Mouse (Mus musculus) spleen, postnatal 4 days (tissue): ENCODE results near the gene Dbp.
"Not testable (repeated sequence)": the region's sequence is repeated elsewhere in the genome, so short reads cannot be mapped to it uniquely, and the experiment has no call there.

ENCODE experiments used
- DNase-seq, 2 experiments: peaks; one replicate each; pipeline ENCODE4 v3.0.0; 2022; ENCODE audit warnings: low spot score in 2 of 2

The Dbp gene

DNA sequence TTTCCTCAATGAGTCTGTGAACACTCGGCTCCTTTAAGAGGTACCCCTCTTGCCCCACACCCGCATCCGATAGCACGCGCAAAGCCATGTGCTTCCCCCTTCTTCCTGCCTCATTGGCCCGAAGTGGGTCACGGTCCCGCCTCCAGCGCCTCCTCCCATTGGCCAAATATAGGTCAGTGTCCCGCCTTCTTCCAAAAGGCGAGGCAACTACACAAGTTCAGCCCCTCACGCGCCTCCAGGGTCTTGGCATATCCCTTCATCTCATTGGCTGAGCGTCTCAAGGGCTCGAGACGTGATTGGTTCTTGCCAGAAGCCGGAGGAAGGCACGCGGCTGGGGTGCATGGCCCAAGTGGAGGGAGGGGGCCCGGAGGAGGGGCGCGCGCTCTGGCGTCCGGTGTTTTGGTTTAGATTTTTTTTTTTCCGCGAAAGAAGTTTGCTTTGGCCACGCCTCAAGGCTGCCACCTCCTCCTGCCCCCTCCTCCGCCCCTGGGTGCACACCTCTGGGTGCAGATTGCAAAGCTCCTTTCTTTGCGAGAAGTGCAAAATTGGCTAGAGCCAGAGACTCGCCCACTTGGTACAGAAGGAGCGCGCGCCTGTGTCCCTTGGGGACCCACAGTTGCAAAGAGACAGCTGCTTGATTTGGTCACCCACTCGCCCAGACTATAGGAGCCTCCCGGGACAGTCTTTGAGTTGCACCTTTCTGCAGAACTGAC is at the start of gene Dbp:
Dbp (plus strand) TSS at position 359 of the 713 bp plus-strand sequence.
- peak; percentile 93 for DNase-seq

- no peak for DNase-seq
These were observed 44.0 kb upstream of the Dbp start for GRCm38 (mm10) chr7:45660746-45661478.

DNA sequence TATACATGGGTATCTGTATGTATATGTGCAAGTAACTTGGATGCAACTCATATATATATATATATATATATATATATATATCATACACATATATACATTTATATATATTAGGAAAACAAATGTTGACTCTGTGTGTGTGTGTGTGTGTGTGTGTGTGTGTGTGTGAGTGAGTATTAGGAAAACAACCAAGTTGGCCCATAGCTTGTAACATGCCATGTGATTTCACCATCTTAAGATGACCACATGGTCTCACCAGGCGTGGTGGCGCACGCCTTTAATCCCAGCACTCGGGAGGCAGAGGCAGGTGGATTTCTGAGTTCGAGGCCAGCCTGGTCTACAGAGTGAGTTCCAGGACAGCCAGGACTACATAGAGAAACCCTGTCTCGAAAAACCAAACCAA is 43.2 kb upstream of the Dbp start:
- DNase-seq: not testable (repeated sequence)

- no peak for DNase-seq
These were observed 39.4 kb upstream of the Dbp start for GRCm38 (mm10) chr7:45665303-45666138.

- no peak for DNase-seq
These were observed 38.7 kb upstream of the Dbp start, which contains the start of gene Fut2 for GRCm38 (mm10) chr7:45666161-45666560. Gene Fut2, minus strand, starts transcription at chr7:45666394.

DNA sequence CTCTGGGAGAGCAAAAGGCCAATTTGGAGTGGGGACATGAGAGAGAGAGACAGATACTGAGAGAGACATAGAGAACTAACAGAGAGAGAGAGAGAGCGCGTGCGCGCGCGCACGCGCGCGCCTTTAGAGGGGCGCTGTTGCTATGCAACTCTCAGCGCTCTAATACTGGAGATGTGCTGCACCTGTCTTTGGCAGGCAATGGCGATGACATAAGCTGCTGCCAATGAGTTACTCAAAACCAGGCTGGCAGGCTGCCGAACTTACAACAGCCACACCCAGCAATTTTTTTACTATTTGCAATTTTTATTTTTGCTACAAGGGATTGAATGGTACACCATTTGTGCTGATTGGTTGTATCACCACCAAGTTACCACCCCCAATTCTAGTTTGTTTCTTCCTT is 37.1 kb upstream of the Dbp start:
- DNase-seq: no peak

DNA sequence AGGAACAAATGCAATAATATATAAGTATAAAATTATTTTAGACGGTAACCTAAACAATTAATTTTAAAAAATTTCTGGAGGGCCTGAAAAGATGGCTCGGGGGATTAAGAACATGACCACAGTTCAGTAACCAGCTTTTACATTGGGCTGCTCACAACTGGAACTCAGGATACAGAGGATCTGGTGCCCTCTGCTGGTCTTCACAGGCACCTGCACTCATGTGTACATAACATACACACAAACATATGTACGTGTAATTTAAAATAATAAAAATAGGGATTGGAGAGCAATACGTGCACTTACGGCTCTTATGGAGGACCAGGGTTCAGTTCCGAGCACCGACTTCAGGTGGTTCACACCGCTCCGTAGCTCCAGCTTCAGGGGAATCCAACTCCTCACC is 36.0 kb upstream of the Dbp start:
- no peak for DNase-seq

GRCm38 (mm10) chr7:45677627-45678295 is 27.1 kb upstream of the Dbp start:
- DNase-seq: no peak

DNA sequence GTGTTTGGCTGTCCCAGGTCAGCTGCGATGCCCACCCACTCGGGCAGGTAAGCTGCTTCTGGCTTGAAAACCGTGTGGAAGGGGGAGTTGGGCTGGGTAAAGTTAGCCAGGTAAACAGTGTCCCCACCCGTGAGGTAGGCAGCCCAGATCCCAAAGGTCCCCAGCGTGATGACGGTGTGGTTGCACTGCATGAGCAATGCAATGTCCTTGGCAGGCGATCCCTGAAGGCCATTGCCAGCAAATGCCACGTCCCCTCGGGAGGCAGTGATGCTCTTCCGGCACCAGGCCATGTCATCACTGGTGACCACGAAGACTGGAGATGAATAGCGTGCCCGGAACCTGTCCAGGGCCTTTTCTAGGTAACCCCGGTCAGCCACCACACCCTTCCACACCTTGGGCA is 26.4 kb upstream of the Dbp start:
- DNase-seq: no peak

DNA sequence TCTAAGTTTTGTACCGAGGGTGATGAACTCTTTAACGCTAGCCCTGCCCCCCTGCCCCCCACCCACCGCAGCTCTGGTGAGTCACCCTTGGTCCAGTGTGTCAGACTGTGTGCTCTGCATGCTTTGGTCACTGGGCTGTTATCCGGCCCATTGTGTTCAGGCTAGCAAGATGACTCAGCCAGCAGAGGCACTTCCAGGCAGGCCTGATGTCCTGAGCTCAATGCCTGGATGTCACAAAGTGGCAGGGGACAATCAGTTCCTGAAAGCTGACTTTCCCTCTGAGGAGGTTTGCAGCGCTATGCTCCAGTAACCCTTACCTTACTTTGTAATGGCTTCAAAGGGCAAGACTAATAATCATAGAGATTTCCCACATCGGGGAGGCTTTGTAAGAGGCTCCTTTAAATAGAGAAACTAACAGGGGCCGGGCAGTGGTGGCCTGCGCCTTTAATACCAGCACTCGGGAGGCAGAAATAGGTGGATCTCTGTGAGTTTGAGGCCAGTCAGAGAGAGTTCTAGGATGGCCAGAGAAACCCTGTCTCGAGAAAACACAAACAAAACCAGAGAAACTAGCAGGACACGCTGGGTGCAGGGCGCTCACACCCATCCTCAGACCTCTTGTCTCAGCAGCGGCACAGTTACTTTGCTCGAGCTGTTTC is 24.8 kb upstream of the Dbp start:
- no peak for DNase-seq

GRCm38 (mm10) chr7:45681046-45681736 is 23.7 kb upstream of the Dbp start:
- no peak for DNase-seq

DNA sequence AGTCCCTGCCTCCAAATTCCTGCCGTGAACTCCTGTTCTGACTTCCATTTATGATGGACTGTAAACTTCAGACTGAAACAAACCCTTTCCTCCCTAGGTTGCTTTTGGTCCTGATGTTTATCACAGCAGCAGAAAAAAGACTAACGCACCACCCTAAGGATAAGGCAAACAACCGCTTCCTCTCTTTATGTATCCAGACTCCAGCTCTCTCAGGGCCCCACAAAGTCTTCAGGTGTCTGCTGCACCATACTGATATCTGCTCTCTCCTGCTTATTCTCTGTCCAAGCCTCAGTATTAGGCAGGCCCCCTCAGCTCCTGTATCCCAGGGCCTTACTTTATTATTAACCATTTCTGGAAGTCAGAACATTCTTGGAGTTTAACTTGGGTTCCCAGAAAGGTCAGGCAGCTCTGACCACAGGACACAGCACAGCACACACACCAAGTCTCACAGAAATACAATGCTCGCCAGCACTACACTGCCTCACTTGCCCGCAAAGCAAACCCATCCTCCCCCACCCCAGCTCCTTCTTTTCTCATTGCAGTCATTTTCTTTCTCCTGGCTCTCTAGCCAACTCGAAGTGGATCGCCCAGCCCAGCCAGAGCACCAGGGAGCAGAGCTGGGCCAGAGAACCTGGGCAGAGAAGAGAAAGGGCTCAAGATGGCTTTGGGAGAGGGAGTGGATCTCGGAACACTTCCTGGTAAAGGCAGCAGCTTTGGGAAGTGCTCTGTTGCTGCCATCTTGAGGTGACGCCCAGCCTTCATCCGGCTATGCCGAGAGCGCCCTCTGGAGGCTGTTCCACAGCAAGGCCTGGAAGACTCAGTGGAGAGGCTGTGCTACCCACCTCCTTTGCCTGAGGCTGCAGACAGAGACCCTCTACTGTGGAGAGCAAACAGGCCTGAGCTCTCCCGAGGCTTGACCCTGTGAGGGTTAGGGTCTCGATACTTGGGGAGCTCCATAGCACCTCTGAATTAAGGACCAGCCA is 22.5 kb upstream of the Dbp start:
- DNase-seq: peak; percentile 81 to 94

DNA sequence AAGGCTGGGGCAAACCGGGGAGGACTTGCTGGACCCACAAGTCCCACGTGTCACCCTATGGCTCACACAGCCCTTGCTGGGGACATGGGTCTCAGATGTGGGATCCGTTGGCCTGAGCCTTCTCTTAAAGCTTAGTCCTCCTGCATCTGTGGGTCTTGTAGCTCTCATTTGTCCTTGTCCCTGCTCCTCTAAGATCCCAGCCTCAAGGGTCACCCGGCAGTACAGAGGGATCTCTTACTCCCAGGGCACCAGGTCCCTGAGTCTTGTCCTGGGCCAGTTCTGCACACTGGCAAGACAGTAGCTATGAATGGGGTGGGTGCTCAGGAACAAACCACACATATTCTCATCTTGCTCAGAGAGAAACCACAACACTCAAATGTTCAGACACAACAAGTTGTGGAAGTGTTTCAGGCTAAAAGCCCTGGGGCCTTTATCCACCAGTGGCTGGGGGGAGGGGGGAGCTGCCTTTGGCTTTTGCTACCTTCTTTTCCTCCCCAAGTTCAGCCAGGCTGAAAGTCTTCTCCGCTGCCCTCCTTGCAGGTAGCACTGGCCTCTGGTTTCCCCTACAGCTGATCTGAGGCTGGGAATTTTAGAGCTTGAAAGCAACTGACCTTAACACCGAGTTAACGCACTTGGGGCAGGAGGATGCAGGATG is 21.4 kb upstream of the Dbp start, which contains the start of gene Ntn5:
Ntn5 (plus strand) TSS at position 627 of the 655 bp plus-strand sequence.
- no peak for DNase-seq

- DNase-seq: no peak
These were observed 19.1 kb upstream of the Dbp start for GRCm38 (mm10) chr7:45685811-45686210.

DNA sequence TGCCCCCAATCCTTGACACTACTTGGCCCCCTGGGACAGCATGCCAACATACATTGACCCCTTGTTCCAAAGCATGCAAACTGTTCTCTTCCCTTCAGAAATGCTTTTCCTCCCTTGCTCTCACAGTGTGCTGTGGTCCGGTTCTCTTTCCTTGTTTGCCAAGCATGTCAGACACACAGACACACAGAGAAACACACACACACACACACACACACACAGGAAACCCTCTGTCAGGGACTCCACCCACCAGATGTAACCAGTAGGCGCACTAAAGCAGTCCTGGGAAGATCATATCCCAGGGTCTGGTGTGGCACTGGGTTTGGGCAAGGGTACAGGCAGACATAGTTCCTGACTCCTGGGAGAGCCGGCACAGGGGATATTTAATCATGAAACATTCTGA is 18.0 kb upstream of the Dbp start:
- no peak for DNase-seq

DNA sequence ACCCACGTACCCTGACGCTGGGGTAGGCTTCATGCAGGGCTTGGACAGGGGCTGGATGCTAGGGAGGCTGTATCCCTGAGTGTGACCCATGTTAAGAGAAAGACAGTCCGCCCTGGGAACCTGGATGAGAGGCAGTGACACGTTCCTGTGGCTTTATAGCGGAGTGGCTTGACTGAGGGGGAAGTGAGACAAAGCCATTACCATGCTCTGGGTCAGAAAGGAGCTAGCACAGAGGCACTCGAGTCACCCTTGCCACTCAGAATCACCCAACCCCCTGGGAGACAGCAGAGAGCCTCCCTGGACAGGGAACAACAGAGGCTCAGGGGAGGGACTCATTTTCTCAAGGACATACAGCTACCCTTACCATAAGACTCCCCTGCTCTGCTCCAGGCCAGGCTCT is 15.8 kb upstream of the Dbp start:
- DNase-seq: no peak

DNA sequence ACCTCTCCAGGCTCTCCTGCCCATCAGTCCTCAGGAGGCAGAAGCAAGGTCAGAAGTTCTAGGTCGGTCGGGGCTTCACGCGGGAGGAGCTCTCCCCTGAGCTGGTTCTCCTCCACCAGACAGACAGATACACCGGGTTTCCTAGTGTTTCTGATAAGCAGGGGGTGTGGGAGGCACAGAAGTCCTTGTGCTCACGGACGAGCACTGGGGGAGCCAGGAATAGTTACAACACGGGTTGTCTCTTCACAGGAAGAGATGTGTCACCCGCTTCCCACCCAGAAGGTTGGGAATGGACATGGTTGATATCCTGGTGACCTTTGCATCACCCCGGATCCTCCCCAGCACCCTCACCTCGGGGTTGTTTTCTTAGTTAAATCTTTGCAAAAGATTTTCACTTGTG is 15.1 kb upstream of the Dbp start:
- no peak for DNase-seq

GRCm38 (mm10) chr7:45692364-45692763 is 12.5 kb upstream of the Dbp start:
- DNase-seq: no peak
